Mouse (Mus musculus): ENCODE measurements at regions not wholly inside any gene's neighbourhood (a gene's known extent, or its start where the extent isn't known, plus 50 kb on each side); places are given as distances from the start of the nearest gene placed in this dataset.

GRCm38 (mm10) chr2:108848051-108848450, 432.5 kb upstream of the Kif18a start:
- 78% methylated on average over 3 of the region's 3 CpGs for WGBS

GRCm38 (mm10) chr2:108854399-108854798, 426.1 kb upstream of the Kif18a start:
- no peak overlapping the region for H3K4me2 ChIP-seq (ENCODE audit: low read length)
- H3K36me3 ChIP-seq (ENCODE audit: control insufficient read depth, insufficient read depth, low read length): no peaks in the 10 kb centered on the region
- ATAC-seq (ENCODE audit: insufficient number of reproducible peaks, insufficient read depth, low FRiP score, low read depth): no peak
- H3K4me3 ChIP-seq (ENCODE audit: control insufficient read depth in 1 of 2, insufficient read depth in 1 of 2, low read depth in 1 of 2, low read length in 2 of 2): no peak overlapping the region
- H3K9ac ChIP-seq (ENCODE audit: low read length): no peak overlapping the region
- WGBS: 75% methylated on average over 2 of the region's 2 CpGs
- no peaks in the 10 kb centered on the region for H3K9me3 ChIP-seq (ENCODE audit: control insufficient read depth, low read length)
- no peaks in the 10 kb centered on the region for H3K27me3 ChIP-seq (ENCODE audit: control insufficient read depth, insufficient read depth, low read length)
- no peaks in the 10 kb centered on the region for H3K4me1 ChIP-seq (ENCODE audit: control insufficient read depth in 2 of 2, insufficient read depth in 2 of 2, low read length in 2 of 2)
- no peak overlapping the region for H3K27ac ChIP-seq (replicated peaks in 1 of 2; ENCODE audit: control insufficient read depth in 1 of 2, insufficient read depth in 1 of 2, low read depth in 2 of 2, low read length in 2 of 2)

More at GRCm38 (mm10) chr2:108848051-108848450, 432.5 kb upstream of the Kif18a start:
- Histone ChIP-seq H3K9ac (ENCODE audit: low read length) (no peak overlapping the region), H3K4me2 (ENCODE audit: low read length) (no peak overlapping the region), H3K4me1 (ENCODE audit: control insufficient read depth in 2 of 2, insufficient read depth in 2 of 2, low read length in 2 of 2) (no peaks in the 10 kb centered on the region), H3K9me3 (ENCODE audit: control insufficient read depth, low read length) (no peaks in the 10 kb centered on the region), H3K36me3 (ENCODE audit: control insufficient read depth, insufficient read depth, low read length) (no peaks in the 10 kb centered on the region), H3K27ac (replicated peaks in 1 of 2; ENCODE audit: control insufficient read depth in 1 of 2, insufficient read depth in 1 of 2, low read depth in 2 of 2, low read length in 2 of 2) (no peak overlapping the region), H3K27me3 (ENCODE audit: control insufficient read depth, insufficient read depth, low read length) (no peaks in the 10 kb centered on the region), H3K4me3 (ENCODE audit: control insufficient read depth in 1 of 2, insufficient read depth in 1 of 2, low read depth in 1 of 2, low read length in 2 of 2) (no peak overlapping the region)
- no peak for ATAC-seq (ENCODE audit: insufficient number of reproducible peaks, insufficient read depth, low FRiP score, low read depth)

GRCm38 (mm10) chr2:108877141-108877540, 403.4 kb upstream of the Kif18a start:
- no peak overlapping the region for H3K4me3 ChIP-seq (ENCODE audit: control insufficient read depth in 1 of 2, insufficient read depth in 1 of 2, low read depth in 1 of 2, low read length in 2 of 2)
- H3K27ac ChIP-seq (replicated peaks in 1 of 2; ENCODE audit: control insufficient read depth in 1 of 2, insufficient read depth in 1 of 2, low read depth in 2 of 2, low read length in 2 of 2): no peak overlapping the region
- H3K4me2 ChIP-seq (ENCODE audit: low read length): no peak overlapping the region
- H3K27me3 ChIP-seq (ENCODE audit: control insufficient read depth, insufficient read depth, low read length): no peaks in the 10 kb centered on the region
- no peaks in the 10 kb centered on the region for H3K4me1 ChIP-seq (ENCODE audit: control insufficient read depth in 2 of 2, insufficient read depth in 2 of 2, low read length in 2 of 2)
- no peak overlapping the region for H3K9ac ChIP-seq (ENCODE audit: low read length)
- WGBS: 65% methylated on average over 4 of the region's 4 CpGs
- ATAC-seq (ENCODE audit: insufficient number of reproducible peaks, insufficient read depth, low FRiP score, low read depth): no peak
- H3K36me3 ChIP-seq (ENCODE audit: control insufficient read depth, insufficient read depth, low read length): no peaks in the 10 kb centered on the region
- H3K9me3 ChIP-seq (ENCODE audit: control insufficient read depth, low read length): no peaks in the 10 kb centered on the region

- no peaks in the 10 kb centered on the region for H3K4me1 ChIP-seq (ENCODE audit: control insufficient read depth in 2 of 2, insufficient read depth in 2 of 2, low read length in 2 of 2)
- H3K27ac ChIP-seq (replicated peaks in 1 of 2; ENCODE audit: control insufficient read depth in 1 of 2, insufficient read depth in 1 of 2, low read depth in 2 of 2, low read length in 2 of 2): no peak overlapping the region
- ATAC-seq (ENCODE audit: insufficient number of reproducible peaks, insufficient read depth, low FRiP score, low read depth): no peak
- no peak overlapping the region for H3K4me2 ChIP-seq (ENCODE audit: low read length)
- no peak overlapping the region for H3K9ac ChIP-seq (ENCODE audit: low read length)
- no peaks in the 10 kb centered on the region for H3K27me3 ChIP-seq (ENCODE audit: control insufficient read depth, insufficient read depth, low read length)
- no peaks in the 10 kb centered on the region for H3K36me3 ChIP-seq (ENCODE audit: control insufficient read depth, insufficient read depth, low read length)
- no peak overlapping the region for H3K4me3 ChIP-seq (ENCODE audit: control insufficient read depth in 1 of 2, insufficient read depth in 1 of 2, low read depth in 1 of 2, low read length in 2 of 2)
- no peaks in the 10 kb centered on the region for H3K9me3 ChIP-seq (ENCODE audit: control insufficient read depth, low read length)
- WGBS: 52% methylated on average over 3 of the region's 3 CpGs
These were observed 402.9 kb upstream of the Kif18a start for GRCm38 (mm10) chr2:108877676-108878075.

- Histone ChIP-seq H3K9ac (ENCODE audit: low read length) (no peak overlapping the region), H3K4me3 (ENCODE audit: control insufficient read depth in 1 of 2, insufficient read depth in 1 of 2, low read depth in 1 of 2, low read length in 2 of 2) (no peak overlapping the region), H3K9me3 (ENCODE audit: control insufficient read depth, low read length) (no peaks in the 10 kb centered on the region), H3K4me1 (ENCODE audit: control insufficient read depth in 2 of 2, insufficient read depth in 2 of 2, low read length in 2 of 2) (no peaks in the 10 kb centered on the region), H3K4me2 (ENCODE audit: low read length) (no peak overlapping the region), H3K36me3 (ENCODE audit: control insufficient read depth, insufficient read depth, low read length) (no peaks in the 10 kb centered on the region), H3K27me3 (ENCODE audit: control insufficient read depth, insufficient read depth, low read length) (no peaks in the 10 kb centered on the region), H3K27ac (replicated peaks in 1 of 2; ENCODE audit: control insufficient read depth in 1 of 2, insufficient read depth in 1 of 2, low read depth in 2 of 2, low read length in 2 of 2) (no peak overlapping the region)
- 67% methylated on average over 3 of the region's 3 CpGs for WGBS
- ATAC-seq (ENCODE audit: insufficient number of reproducible peaks, insufficient read depth, low FRiP score, low read depth): no peak
These were observed 376.3 kb upstream of the Kif18a start for GRCm38 (mm10) chr2:108904121-108904733.

DNA sequence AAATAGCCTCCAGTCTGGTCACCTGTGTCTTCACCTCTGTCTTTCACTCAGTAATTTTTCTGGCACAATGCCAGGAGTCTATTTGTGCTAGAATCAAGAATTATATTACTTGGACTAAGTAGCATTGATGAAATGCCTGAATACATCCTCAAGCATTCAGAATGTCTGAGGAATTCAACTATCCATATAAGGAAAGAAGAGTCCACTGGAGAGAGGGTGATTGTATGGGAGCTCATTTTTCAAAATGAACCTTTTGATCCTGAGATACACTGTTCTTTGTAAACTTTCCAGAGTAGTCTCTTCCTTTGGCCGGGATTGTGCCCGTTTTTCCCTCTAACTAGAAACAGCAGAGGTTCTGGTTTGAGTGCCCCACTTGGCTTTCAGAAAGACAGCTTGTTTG, 367.0 kb upstream of the Kif18a start:
- Histone ChIP-seq H3K9ac (ENCODE audit: low read length) (no peak overlapping the region), H3K9me3 (ENCODE audit: control insufficient read depth, low read length) (no peaks in the 10 kb centered on the region), H3K27me3 (ENCODE audit: control insufficient read depth, insufficient read depth, low read length) (no peaks in the 10 kb centered on the region), H3K27ac (replicated peaks in 1 of 2; ENCODE audit: control insufficient read depth in 1 of 2, insufficient read depth in 1 of 2, low read depth in 2 of 2, low read length in 2 of 2) (no peak overlapping the region), H3K4me3 (ENCODE audit: control insufficient read depth in 1 of 2, insufficient read depth in 1 of 2, low read depth in 1 of 2, low read length in 2 of 2) (no peak overlapping the region), H3K4me2 (ENCODE audit: low read length) (no peak overlapping the region), H3K4me1 (ENCODE audit: control insufficient read depth in 2 of 2, insufficient read depth in 2 of 2, low read length in 2 of 2) (no peaks in the 10 kb centered on the region), H3K36me3 (ENCODE audit: control insufficient read depth, insufficient read depth, low read length) (no peaks in the 10 kb centered on the region)
- 60% methylated on average over 2 of the region's 2 CpGs for whole genome bisulfite sequencing
- no peak for ATAC-seq (ENCODE audit: insufficient number of reproducible peaks, insufficient read depth, low FRiP score, low read depth)

DNA sequence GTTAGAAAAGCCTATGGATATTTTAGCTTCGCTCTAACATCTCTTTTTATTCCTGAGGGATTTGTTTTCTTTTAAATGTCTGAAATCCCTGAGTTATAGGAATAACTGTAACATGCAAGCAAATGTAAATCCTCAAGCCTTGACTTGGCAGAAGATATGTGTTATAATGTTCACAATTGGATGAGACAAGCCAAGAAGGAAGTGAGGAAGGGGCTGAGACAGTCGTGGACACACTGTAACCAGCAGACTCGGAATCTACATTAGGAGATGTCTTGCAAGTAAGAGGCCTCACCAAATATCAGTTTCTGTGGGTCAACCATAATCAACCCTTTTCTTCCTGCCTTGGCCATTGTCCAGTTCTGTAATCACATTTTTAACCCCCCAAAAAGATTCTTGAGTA, 366.6 kb upstream of the Kif18a start:
- Histone ChIP-seq H3K9me3 (ENCODE audit: control insufficient read depth, low read length) (no peaks in the 10 kb centered on the region), H3K27ac (replicated peaks in 1 of 2; ENCODE audit: control insufficient read depth in 1 of 2, insufficient read depth in 1 of 2, low read depth in 2 of 2, low read length in 2 of 2) (no peak overlapping the region), H3K27me3 (ENCODE audit: control insufficient read depth, insufficient read depth, low read length) (no peaks in the 10 kb centered on the region), H3K4me3 (ENCODE audit: control insufficient read depth in 1 of 2, insufficient read depth in 1 of 2, low read depth in 1 of 2, low read length in 2 of 2) (no peak overlapping the region), H3K4me1 (ENCODE audit: control insufficient read depth in 2 of 2, insufficient read depth in 2 of 2, low read length in 2 of 2) (no peaks in the 10 kb centered on the region), H3K36me3 (ENCODE audit: control insufficient read depth, insufficient read depth, low read length) (no peaks in the 10 kb centered on the region), H3K9ac (ENCODE audit: low read length) (no peak overlapping the region), H3K4me2 (ENCODE audit: low read length) (no peak overlapping the region)
- no peak for ATAC-seq (ENCODE audit: insufficient number of reproducible peaks, insufficient read depth, low FRiP score, low read depth)
- WGBS: 69% methylated on average over 3 of the region's 3 CpGs

GRCm38 (mm10) chr2:108919500-108920045, 361.0 kb upstream of the Kif18a start:
- Histone ChIP-seq H3K9ac (ENCODE audit: low read length) (no peak overlapping the region), H3K4me3 (ENCODE audit: control insufficient read depth in 1 of 2, insufficient read depth in 1 of 2, low read depth in 1 of 2, low read length in 2 of 2) (no peak overlapping the region), H3K9me3 (ENCODE audit: control insufficient read depth, low read length) (no peaks in the 10 kb centered on the region), H3K4me1 (ENCODE audit: control insufficient read depth in 2 of 2, insufficient read depth in 2 of 2, low read length in 2 of 2) (no peaks in the 10 kb centered on the region), H3K27me3 (ENCODE audit: control insufficient read depth, insufficient read depth, low read length) (no peaks in the 10 kb centered on the region), H3K27ac (replicated peaks in 1 of 2; ENCODE audit: control insufficient read depth in 1 of 2, insufficient read depth in 1 of 2, low read depth in 2 of 2, low read length in 2 of 2) (no peak overlapping the region), H3K36me3 (ENCODE audit: control insufficient read depth, insufficient read depth, low read length) (no peaks in the 10 kb centered on the region), H3K4me2 (ENCODE audit: low read length) (no peak overlapping the region)
- ATAC-seq (ENCODE audit: insufficient number of reproducible peaks, insufficient read depth, low FRiP score, low read depth): no peak
- 52% methylated on average over 3 of the region's 3 CpGs for WGBS

Data from heart, embryonic 14.5 days (tissue).